Mouse (Mus musculus) C2C12 (cell line): ENCODE results near the gene Arap2. TPM values are rescaled to one million over a fixed set of nuclear protein-coding genes. Genes with fewer than 3 reads are reported as not detected.

Source experiments
- H3K27me3 ChIP-seq: one replicate; pipeline ENCODE4 v1.6.1; 2011; ENCODE audit not compliant: control insufficient read depth, insufficient read depth, insufficient read length
- H3K36me3 ChIP-seq: one replicate; pipeline ENCODE4 v1.6.1; 2011; ENCODE audit not compliant: control insufficient read depth, insufficient read depth
- H3K4me3 ChIP-seq: one replicate; pipeline ENCODE4 v1.5.1; 2011; ENCODE audit warnings: mild to moderate bottlenecking, control low read depth; ENCODE audit not compliant: poor library complexity, insufficient read depth, severe bottlenecking
- H3K79me2 ChIP-seq: one replicate; pipeline ENCODE4 v1.6.1; 2011; ENCODE audit not compliant: control insufficient read depth, insufficient read depth
- H3K79me3 ChIP-seq: one replicate; pipeline ENCODE4 v1.6.1; 2011; ENCODE audit warnings: low read depth, control low read depth
- H3ac ChIP-seq: one replicate; pipeline ENCODE3; 2011; ENCODE audit warnings: low read depth; ENCODE audit not compliant: control insufficient read depth, insufficient read length
- CEBPB ChIP-seq: IDR thresholded peaks from one replicate; pipeline ENCODE4 v1.6.1; 2011; ENCODE audit warnings: low read depth, mild to moderate bottlenecking, control low read depth, moderate library complexity
- CTCF ChIP-seq: IDR thresholded peaks from one replicate; pipeline ENCODE4 v1.5.1; 2011; ENCODE audit not compliant: control insufficient read depth, insufficient read depth, insufficient read length
- FOSL1 ChIP-seq: IDR thresholded peaks from one replicate; pipeline ENCODE4 v1.8.0; 2011; ENCODE audit warnings: mild to moderate bottlenecking, low read length; ENCODE audit not compliant: poor library complexity, insufficient read depth, severe bottlenecking
- MAX ChIP-seq: IDR thresholded peaks from one replicate; pipeline ENCODE4 v1.6.1; 2011; ENCODE audit warnings: mild to moderate bottlenecking, control low read depth
- MYOD1 ChIP-seq: IDR thresholded peaks from one replicate; pipeline ENCODE4 v1.6.1; 2011; ENCODE audit warnings: low read depth; ENCODE audit not compliant: control insufficient read depth, insufficient read length
- MYOG ChIP-seq: IDR thresholded peaks from one replicate; pipeline ENCODE4 v1.6.1; 2011; ENCODE audit not compliant: control insufficient read depth, insufficient read length; ENCODE audit errors: extremely low read depth
- USF1 ChIP-seq: IDR thresholded peaks from one replicate; pipeline ENCODE4 v1.6.1; 2011; ENCODE audit warnings: low read depth, mild to moderate bottlenecking, control low read depth, moderate library complexity
- polyA plus RNA-seq: library from polyadenylated mRNA; unstranded; fragments of >200 nt; fragmentation: generic; extraction: Trizol; gene quantifications from one replicate; pipeline ENCODE4 v1.2.1, GENCODE M21; 2012; ENCODE audit warnings: missing spikeins

Gene Arap2
- polyA plus RNA-seq, 1 experiment = 0.51 TPM

GRCm38 (mm10) chr5:62725551-62725950 is 40.4 kb downstream of the Arap2 start:
- Histone ChIP-seq H3K79me3 (no peaks in the 10 kb centered on the region), H3K27me3 (no peaks in the 10 kb centered on the region), H3ac (no peak overlapping the region), H3K4me3 (no peak overlapping the region), H3K36me3 (no peaks in the 10 kb centered on the region), H3K79me2 (no peaks in the 10 kb centered on the region)
- TF ChIP-seq CTCF = no peak
- TF ChIP-seq MYOG = no peak
- no peak for TF ChIP-seq MAX
- TF ChIP-seq CEBPB = no peak
- TF ChIP-seq MYOD1 = no peak
- no peak for TF ChIP-seq USF1
- TF ChIP-seq FOSL1 = no peak

- no peaks in the 10 kb centered on the region for H3K36me3 ChIP-seq
- H3ac ChIP-seq = no peak overlapping the region
- no peaks in the 10 kb centered on the region for H3K79me2 ChIP-seq
- no peaks in the 10 kb centered on the region for H3K27me3 ChIP-seq
- no peak for TF ChIP-seq MYOG
- no peaks in the 10 kb centered on the region for H3K79me3 ChIP-seq
- no peak overlapping the region for H3K4me3 ChIP-seq
Measured at GRCm38 (mm10) chr5:62723261-62724105, 42.5 kb downstream of the Arap2 start.

DNA sequence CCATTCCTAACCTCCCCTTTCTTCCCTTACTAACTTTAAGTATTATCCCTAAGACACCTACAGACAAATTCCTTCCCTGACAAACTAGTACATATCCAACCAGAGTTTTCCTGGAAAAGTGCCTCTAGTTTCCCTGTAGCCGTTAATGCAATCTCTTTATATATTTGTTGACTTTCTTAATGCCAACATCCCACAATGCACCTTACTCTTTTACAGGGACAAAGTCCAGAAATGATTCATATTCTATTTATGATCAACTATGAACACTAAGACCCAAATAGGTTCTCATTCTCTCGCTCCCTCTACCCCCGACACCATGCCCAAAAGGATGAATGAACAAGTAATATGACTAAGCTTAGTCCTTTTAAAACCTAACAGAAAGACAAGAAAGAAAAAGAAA is 49.5 kb downstream of the Arap2 start:
- Histone ChIP-seq H3K79me3 (no peaks in the 10 kb centered on the region), H3K4me3 (no peak overlapping the region), H3K36me3 (no peaks in the 10 kb centered on the region), H3ac (no peak overlapping the region), H3K27me3 (no peaks in the 10 kb centered on the region), H3K79me2 (no peaks in the 10 kb centered on the region)
- TF ChIP-seq MAX (no peak), CEBPB (no peak), FOSL1 (no peak), USF1 (no peak), MYOD1 (no peak), MYOG (no peak), CTCF (no peak)

GRCm38 (mm10) chr5:62715977-62716376 is 50.0 kb downstream of the Arap2 start:
- no peak for TF ChIP-seq MYOD1
- TF ChIP-seq MYOG = no peak
- TF ChIP-seq USF1 = no peak
- TF ChIP-seq MAX = no peak
- no peak for TF ChIP-seq CTCF
- TF ChIP-seq FOSL1 = no peak
- TF ChIP-seq CEBPB = no peak
- H3K4me3 ChIP-seq = no peak overlapping the region
- H3K79me2 ChIP-seq = no peaks in the 10 kb centered on the region
- H3K27me3 ChIP-seq = no peaks in the 10 kb centered on the region
- H3K36me3 ChIP-seq = no peaks in the 10 kb centered on the region
- no peak overlapping the region for H3ac ChIP-seq
- no peaks in the 10 kb centered on the region for H3K79me3 ChIP-seq

DNA sequence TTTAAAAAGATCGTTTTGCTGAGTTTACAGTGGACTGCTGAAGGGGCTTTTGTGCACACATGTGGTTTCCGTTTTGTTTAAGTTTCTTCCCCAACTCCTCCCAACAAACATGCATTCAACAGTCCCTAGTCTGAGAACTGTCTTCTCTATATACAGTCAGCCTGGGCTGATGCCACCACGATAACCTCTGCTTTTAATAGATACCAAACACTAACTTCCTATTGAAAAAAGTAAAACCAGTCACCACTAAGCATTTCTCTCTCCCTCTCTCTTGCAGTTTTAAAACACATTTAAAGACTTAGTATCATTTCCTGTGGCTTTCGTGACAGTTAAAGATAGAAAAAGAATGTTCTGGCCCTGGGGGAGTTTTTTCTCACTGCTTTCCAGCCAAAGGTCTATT is 50.5 kb downstream of the Arap2 start:
- Histone ChIP-seq H3K27me3 (no peaks in the 10 kb centered on the region), H3K4me3 (no peak overlapping the region), H3K36me3 (no peaks in the 10 kb centered on the region), H3ac (no peak overlapping the region), H3K79me3 (no peaks in the 10 kb centered on the region), H3K79me2 (no peaks in the 10 kb centered on the region)
- TF ChIP-seq MAX (no peak), MYOD1 (no peak), CTCF (no peak), FOSL1 (no peak), USF1 (no peak), MYOG (no peak), CEBPB (no peak)

- H3ac ChIP-seq = no peak overlapping the region
- no peaks in the 10 kb centered on the region for H3K79me2 ChIP-seq
- H3K4me3 ChIP-seq = no peak overlapping the region
- no peaks in the 10 kb centered on the region for H3K79me3 ChIP-seq
- no peaks in the 10 kb centered on the region for H3K27me3 ChIP-seq
- H3K36me3 ChIP-seq = no peaks in the 10 kb centered on the region
- TF ChIP-seq CEBPB = no peak
- TF ChIP-seq FOSL1 = no peak
- TF ChIP-seq MYOD1 = no peak
- TF ChIP-seq CTCF = no peak
- TF ChIP-seq MAX = no peak
- no peak for TF ChIP-seq MYOG
- no peak for TF ChIP-seq USF1
Measured at GRCm38 (mm10) chr5:62710955-62711354, 55.0 kb downstream of the Arap2 start.
